Mouse (Mus musculus) cortical plate, adult 2 months (tissue): Measurements from ENCODE around the gene Limk1. TPM values are rescaled to one million over a fixed set of nuclear protein-coding genes. Genes with fewer than 3 reads are reported as not detected.

ENCODE experiments used
- H3K27ac ChIP-seq: fragments of 200-500 bp; 2 replicates; pipeline ENCODE4 v1.5.1; 2012; ENCODE audit warnings: low read length, control low read depth, inconsistent platforms; ENCODE audit not compliant: insufficient read depth
- H3K4me1 ChIP-seq: fragments of 200-500 bp; 2 replicates; pipeline ENCODE4 v1.6.1; 2011; ENCODE audit warnings: low read length; ENCODE audit not compliant: control insufficient read depth, insufficient read depth
- H3K4me3 ChIP-seq: fragments of 200-500 bp; 2 replicates; pipeline ENCODE4 v1.5.1; 2011; ENCODE audit warnings: mild to moderate bottlenecking, low read length, control low read depth; ENCODE audit not compliant: insufficient read depth
- CTCF ChIP-seq: fragments of 200-500 bp; IDR thresholded peaks from 2 replicates; pipeline ENCODE4 v1.5.1; 2011; ENCODE audit warnings: mild to moderate bottlenecking, control low read depth, low read length; ENCODE audit not compliant: insufficient read depth; ENCODE audit errors: extremely low read depth
- POLR2A ChIP-seq: fragments of 200-500 bp; IDR thresholded peaks from 2 replicates; pipeline ENCODE4 v1.6.1; 2011; ENCODE audit warnings: mild to moderate bottlenecking, low read length, control low read depth; ENCODE audit not compliant: insufficient read depth; ENCODE audit errors: extremely low read depth
- polyA plus RNA-seq: library from polyadenylated mRNA; depleted of rRNA; stranded (reverse); fragments of >200 nt; gene quantifications from 2 replicates; pipeline ENCODE4 v1.2.3, GENCODE M21; 2012; rRNA removed

Limk1 gene
- polyA plus RNA-seq, result 49.9 and 53.1 TPM in 2 replicates

GRCm38 (mm10) chr5:134688086-134688717 is at the start of gene Limk1:
Gene Limk1, minus strand, starts transcription at chr5:134688598.
- no peak within 1 kb of the TSS for H3K27ac ChIP-seq
- TF ChIP-seq POLR2A (0 out of 2 replicates have a peak, but pooled peaks have one; percentile 32), CTCF (no peak)
- no peaks in the 10 kb centered on the region for H3K4me1 ChIP-seq
- H3K4me3 ChIP-seq, result peak within 1 kb of the TSS; percentile 99

- Histone ChIP-seq H3K27ac (no peak overlapping the region), H3K4me1 (no peaks in the 10 kb centered on the region), H3K4me3 (no peak overlapping the region)
- TF ChIP-seq CTCF (no peak), POLR2A (no peak)
Measured at GRCm38 (mm10) chr5:134734920-134735319, 46.5 kb upstream of the Limk1 start.

- no peaks in the 10 kb centered on the region for H3K4me1 ChIP-seq
- TF ChIP-seq POLR2A (no peak), CTCF (no peak)
- no peak overlapping the region for H3K4me3 ChIP-seq
- H3K27ac ChIP-seq, result no peak overlapping the region
Measured at GRCm38 (mm10) chr5:134734072-134734471, 45.7 kb upstream of the Limk1 start.

GRCm38 (mm10) chr5:134733241-134733640 is 44.8 kb upstream of the Limk1 start:
- Histone ChIP-seq H3K27ac (no peak overlapping the region), H3K4me1 (no peaks in the 10 kb centered on the region), H3K4me3 (no peak overlapping the region)
- no peak for TF ChIP-seq CTCF
- no peak for TF ChIP-seq POLR2A

GRCm38 (mm10) chr5:134729124-134729523 is 40.7 kb upstream of the Limk1 start:
- Histone ChIP-seq H3K27ac (no peak overlapping the region), H3K4me3 (no peak overlapping the region), H3K4me1 (no peaks in the 10 kb centered on the region)
- TF ChIP-seq POLR2A, result no peak
- TF ChIP-seq CTCF, result no peak

GRCm38 (mm10) chr5:134728535-134728934 is 40.1 kb upstream of the Limk1 start:
- no peak overlapping the region for H3K4me3 ChIP-seq

GRCm38 (mm10) chr5:134727001-134727639 is 38.7 kb upstream of the Limk1 start:
- no peaks in the 10 kb centered on the region for H3K4me1 ChIP-seq
- TF ChIP-seq CTCF, result no peak
- no peak for TF ChIP-seq POLR2A
- H3K27ac ChIP-seq, result no peak overlapping the region
- no peak overlapping the region for H3K4me3 ChIP-seq

More at GRCm38 (mm10) chr5:134728535-134728934, 40.1 kb upstream of the Limk1 start:
- TF ChIP-seq CTCF (no peak), POLR2A (no peak)
- no peak overlapping the region for H3K27ac ChIP-seq
- H3K4me1 ChIP-seq, result no peaks in the 10 kb centered on the region

GRCm38 (mm10) chr5:134725299-134725698 is 36.9 kb upstream of the Limk1 start:
- TF ChIP-seq POLR2A, result no peak
- TF ChIP-seq CTCF, result no peak
- no peak overlapping the region for H3K4me3 ChIP-seq
- H3K4me1 ChIP-seq, result no peaks in the 10 kb centered on the region
- H3K27ac ChIP-seq, result no peak overlapping the region

GRCm38 (mm10) chr5:134720058-134720457 is 31.7 kb upstream of the Limk1 start:
- Histone ChIP-seq H3K27ac (no peak overlapping the region), H3K4me3 (no peak overlapping the region), H3K4me1 (no peaks in the 10 kb centered on the region)
- TF ChIP-seq POLR2A (no peak), CTCF (no peak)

- H3K27ac ChIP-seq, result no peak overlapping the region
- H3K4me3 ChIP-seq, result no peak overlapping the region
- H3K4me1 ChIP-seq, result no peaks in the 10 kb centered on the region
- TF ChIP-seq CTCF (no peak), POLR2A (no peak)
Measured at GRCm38 (mm10) chr5:134711076-134711475, 22.7 kb upstream of the Limk1 start.
